Mouse (Mus musculus): ENCODE results near the gene Uck1. TPM values are rescaled to one million over a fixed set of nuclear protein-coding genes. Genes with fewer than 3 reads are reported as not detected.

Gene Uck1
- polyA plus RNA-seq, 1 experiment: 47.7 TPM

DNA sequence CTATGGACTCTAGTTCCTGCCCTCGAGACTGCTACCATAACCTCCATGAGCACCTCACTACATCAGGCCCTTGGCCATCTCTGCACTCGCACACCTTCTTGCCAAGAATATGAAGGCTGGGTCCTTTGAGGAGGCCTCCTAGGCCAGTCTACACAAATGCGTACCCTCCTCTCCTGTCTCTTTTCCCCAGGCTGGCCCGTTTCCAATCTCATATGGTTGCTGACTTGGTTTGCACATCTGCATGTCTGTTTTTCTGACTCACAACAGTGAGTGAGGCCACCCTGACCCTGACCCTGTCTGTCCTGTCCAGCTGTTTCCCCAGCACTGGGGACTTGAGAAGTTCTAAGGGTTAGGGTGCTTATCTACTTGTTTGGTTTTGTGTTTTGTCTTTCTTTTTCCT lies 13.2 kb downstream of the Uck1 start:
- Histone ChIP-seq H3K27me3 (ENCODE audit: control insufficient read depth, insufficient read depth, insufficient read length) (no peaks in the 10 kb centered on the region), H3ac (ENCODE audit: control insufficient read depth, insufficient read length, low read depth) (no peak overlapping the region), H3K36me3 (ENCODE audit: control insufficient read depth, insufficient read depth) (peaks cover 40% of the 10 kb centered on the region), H3K79me3 (ENCODE audit: low read depth) (no peaks in the 10 kb centered on the region), H3K79me2 (ENCODE audit: control insufficient read depth, insufficient read depth) (no peaks in the 10 kb centered on the region), H3K4me3 (ENCODE audit: insufficient read depth, poor library complexity, severe bottlenecking) (no peak overlapping the region)
- TF ChIP-seq USF1 (IDR thresholded peaks at IDR 0.05; ENCODE audit: low read depth): no peak
- no peak for TF ChIP-seq FOSL1 (IDR thresholded peaks at IDR 0.05; ENCODE audit: insufficient read depth, low read length, poor library complexity, severe bottlenecking)
- no peak for TF ChIP-seq MAX (IDR thresholded peaks at IDR 0.05)
- TF ChIP-seq MYOG (IDR thresholded peaks at IDR 0.05; ENCODE audit: control insufficient read depth, extremely low read depth, insufficient read length): no peak
- no peak for TF ChIP-seq CTCF (IDR thresholded peaks at IDR 0.05; ENCODE audit: control insufficient read depth, insufficient read depth, insufficient read length)
- no peak for TF ChIP-seq CEBPB (IDR thresholded peaks at IDR 0.05; ENCODE audit: low read depth)
- TF ChIP-seq MYOD1 (IDR thresholded peaks at IDR 0.05; ENCODE audit: control insufficient read depth, insufficient read length, low read depth): no peak

GRCm38 (mm10) chr2:32242986-32243385 lies 17.0 kb downstream of the Uck1 start:
- Histone ChIP-seq H3K4me3 (ENCODE audit: insufficient read depth, poor library complexity, severe bottlenecking) (no peak overlapping the region), H3K79me3 (ENCODE audit: low read depth) (no peaks in the 10 kb centered on the region), H3ac (ENCODE audit: control insufficient read depth, insufficient read length, low read depth) (no peak overlapping the region), H3K79me2 (ENCODE audit: control insufficient read depth, insufficient read depth) (no peaks in the 10 kb centered on the region), H3K27me3 (ENCODE audit: control insufficient read depth, insufficient read depth, insufficient read length) (no peaks in the 10 kb centered on the region), H3K36me3 (ENCODE audit: control insufficient read depth, insufficient read depth) (peaks cover 32% of the 10 kb centered on the region)
- TF ChIP-seq MAX (IDR thresholded peaks at IDR 0.05): no peak
- TF ChIP-seq CEBPB (IDR thresholded peaks at IDR 0.05; ENCODE audit: low read depth): no peak
- TF ChIP-seq MYOG (IDR thresholded peaks at IDR 0.05; ENCODE audit: control insufficient read depth, extremely low read depth, insufficient read length): no peak
- no peak for TF ChIP-seq MYOD1 (IDR thresholded peaks at IDR 0.05; ENCODE audit: control insufficient read depth, insufficient read length, low read depth)
- no peak for TF ChIP-seq FOSL1 (IDR thresholded peaks at IDR 0.05; ENCODE audit: insufficient read depth, low read length, poor library complexity, severe bottlenecking)
- no peak for TF ChIP-seq USF1 (IDR thresholded peaks at IDR 0.05; ENCODE audit: low read depth)
- no peak for TF ChIP-seq CTCF (IDR thresholded peaks at IDR 0.05; ENCODE audit: control insufficient read depth, insufficient read depth, insufficient read length)

DNA sequence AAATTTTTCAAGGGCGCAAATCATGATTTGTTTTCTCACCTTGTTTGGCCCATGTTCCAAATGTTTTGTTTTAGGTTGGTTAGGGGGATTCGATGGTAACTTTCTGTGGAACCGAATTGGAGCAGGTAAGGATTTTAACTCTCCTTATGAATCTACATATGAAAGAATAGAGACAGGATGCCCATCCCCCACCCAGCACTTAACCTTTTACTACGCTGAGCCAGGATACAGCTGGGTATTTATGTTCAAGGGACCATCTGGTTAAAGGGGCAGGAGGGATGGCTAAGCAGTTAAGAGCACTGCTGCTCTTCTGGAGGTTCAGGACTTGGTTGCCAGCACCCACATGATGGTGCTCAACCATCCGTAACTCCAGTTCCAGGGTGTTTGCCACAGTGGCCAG lies 19.4 kb downstream of the Uck1 start:
- H3K27me3 ChIP-seq (ENCODE audit: control insufficient read depth, insufficient read depth, insufficient read length): no peaks in the 10 kb centered on the region
- H3K79me3 ChIP-seq (ENCODE audit: low read depth): no peaks in the 10 kb centered on the region
- TF ChIP-seq MAX (IDR thresholded peaks at IDR 0.05) (no peak), MYOG (IDR thresholded peaks at IDR 0.05; ENCODE audit: control insufficient read depth, extremely low read depth, insufficient read length) (no peak), MYOD1 (IDR thresholded peaks at IDR 0.05; ENCODE audit: control insufficient read depth, insufficient read length, low read depth) (no peak)
- H3ac ChIP-seq (ENCODE audit: control insufficient read depth, insufficient read length, low read depth): no peak overlapping the region
- peaks cover 3% of the 10 kb centered on the region for H3K79me2 ChIP-seq (ENCODE audit: control insufficient read depth, insufficient read depth)
- no peak overlapping the region for H3K4me3 ChIP-seq (ENCODE audit: insufficient read depth, poor library complexity, severe bottlenecking)
- H3K36me3 ChIP-seq (ENCODE audit: control insufficient read depth, insufficient read depth): peaks cover 19% of the 10 kb centered on the region

DNA sequence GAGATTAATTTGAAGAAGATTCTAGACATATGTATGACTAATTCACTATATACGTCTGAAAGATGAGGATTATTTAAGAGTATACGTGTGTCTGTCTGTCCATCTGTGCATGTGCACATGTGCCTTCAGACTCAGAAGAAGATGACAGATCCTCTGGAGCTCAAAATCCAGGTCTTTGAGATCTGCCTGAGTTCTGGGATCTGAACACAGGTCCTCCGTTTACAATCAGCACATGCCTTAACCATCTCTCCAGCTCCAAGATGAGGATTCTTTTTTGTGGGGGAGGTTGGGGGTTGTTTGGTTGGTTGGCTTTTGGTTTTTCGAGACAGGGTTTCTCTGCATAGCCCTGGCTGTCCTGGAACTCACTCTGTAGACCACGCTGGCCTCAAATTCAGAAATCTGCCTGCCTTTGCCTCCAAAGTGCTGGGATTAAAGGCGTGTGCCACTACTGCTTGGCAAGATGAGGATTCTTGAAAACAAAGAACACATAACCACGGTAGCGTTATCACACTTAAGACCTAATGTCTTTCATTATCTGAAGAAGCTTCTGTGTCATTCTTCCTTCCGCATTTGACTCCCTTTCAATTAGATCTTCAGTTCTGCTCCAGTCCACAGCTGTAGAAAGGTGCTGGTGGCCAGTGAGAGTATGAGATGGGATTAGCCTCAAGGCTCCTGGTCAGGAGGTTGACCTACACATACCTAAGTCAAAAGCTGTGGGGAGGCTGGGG lies 21.1 kb downstream of the Uck1 start:
- Histone ChIP-seq H3K4me3 (ENCODE audit: insufficient read depth, poor library complexity, severe bottlenecking) (no peak overlapping the region), H3K27me3 (ENCODE audit: control insufficient read depth, insufficient read depth, insufficient read length) (no peaks in the 10 kb centered on the region), H3K36me3 (ENCODE audit: control insufficient read depth, insufficient read depth) (peaks cover 14% of the 10 kb centered on the region), H3K79me2 (ENCODE audit: control insufficient read depth, insufficient read depth) (peaks cover 14% of the 10 kb centered on the region), H3K79me3 (ENCODE audit: low read depth) (no peaks in the 10 kb centered on the region), H3ac (ENCODE audit: control insufficient read depth, insufficient read length, low read depth) (no peak overlapping the region)
- TF ChIP-seq FOSL1 (IDR thresholded peaks at IDR 0.05; ENCODE audit: insufficient read depth, low read length, poor library complexity, severe bottlenecking): no peak
- no peak for TF ChIP-seq CTCF (IDR thresholded peaks at IDR 0.05; ENCODE audit: control insufficient read depth, insufficient read depth, insufficient read length)

- peaks cover 21% of the 10 kb centered on the region for H3K36me3 ChIP-seq (ENCODE audit: control insufficient read depth, insufficient read depth)
- H3K79me2 ChIP-seq (ENCODE audit: control insufficient read depth, insufficient read depth): peaks cover 14% of the 10 kb centered on the region
- no peak for TF ChIP-seq USF1 (IDR thresholded peaks at IDR 0.05; ENCODE audit: low read depth)
- no peak for TF ChIP-seq CEBPB (IDR thresholded peaks at IDR 0.05; ENCODE audit: low read depth)
- TF ChIP-seq MYOG (IDR thresholded peaks at IDR 0.05; ENCODE audit: control insufficient read depth, extremely low read depth, insufficient read length): no peak
- no peak for TF ChIP-seq MAX (IDR thresholded peaks at IDR 0.05)
- no peak for TF ChIP-seq CTCF (IDR thresholded peaks at IDR 0.05; ENCODE audit: control insufficient read depth, insufficient read depth, insufficient read length)
- TF ChIP-seq FOSL1 (IDR thresholded peaks at IDR 0.05; ENCODE audit: insufficient read depth, low read length, poor library complexity, severe bottlenecking): no peak
- TF ChIP-seq MYOD1 (IDR thresholded peaks at IDR 0.05; ENCODE audit: control insufficient read depth, insufficient read length, low read depth): no peak
- H3ac ChIP-seq (ENCODE audit: control insufficient read depth, insufficient read length, low read depth): peak overlapping the region; percentile 80
- peak overlapping the region; percentile 80 for H3K4me3 ChIP-seq (ENCODE audit: insufficient read depth, poor library complexity, severe bottlenecking)
- no peaks in the 10 kb centered on the region for H3K27me3 ChIP-seq (ENCODE audit: control insufficient read depth, insufficient read depth, insufficient read length)
- H3K79me3 ChIP-seq (ENCODE audit: low read depth): no peaks in the 10 kb centered on the region
Measured at GRCm38 (mm10) chr2:32237571-32237970, 22.4 kb downstream of the Uck1 start.
